Mouse (Mus musculus): ENCODE measurements at regions not wholly inside any gene's neighbourhood (a gene's known extent, or its start where the extent isn't known, plus 50 kb on each side); places are given as distances from the start of the nearest gene placed in this dataset.

DNA sequence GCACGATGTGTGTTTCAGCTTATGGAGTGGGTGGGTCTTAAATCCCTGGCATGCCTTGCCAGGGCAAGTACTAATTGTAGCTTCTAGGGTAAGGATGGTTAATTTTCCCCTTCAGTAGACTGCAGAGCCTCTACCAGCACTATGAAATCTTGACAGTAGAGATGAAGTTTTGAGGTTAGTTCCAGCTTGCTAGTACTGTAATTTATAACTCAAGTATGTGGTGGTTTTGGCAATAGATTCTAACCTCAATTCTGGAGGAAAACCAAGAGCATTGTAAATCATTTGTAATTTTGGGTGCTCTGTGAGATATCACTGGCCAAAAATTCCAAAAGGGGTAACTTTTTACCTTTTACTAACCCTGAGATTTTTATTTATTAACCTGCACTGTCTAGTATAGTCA lies 164.3 kb upstream of the Ednrb start:
- TF ChIP-seq POLR2A (IDR thresholded peaks at IDR 0.05; ENCODE audit: extremely low read depth, insufficient read depth, low read length) (no peak), CTCF (IDR thresholded peaks at IDR 0.05; ENCODE audit: extremely low read depth, insufficient read depth, low read length) (no peak)
